Mouse (Mus musculus): ENCODE results near the gene Rps6ka2.
"Not testable (repeated sequence)": the region's sequence is repeated elsewhere in the genome, so short reads cannot be mapped to it uniquely, and the experiment has no call there.

Gene Rps6ka2

DNA sequence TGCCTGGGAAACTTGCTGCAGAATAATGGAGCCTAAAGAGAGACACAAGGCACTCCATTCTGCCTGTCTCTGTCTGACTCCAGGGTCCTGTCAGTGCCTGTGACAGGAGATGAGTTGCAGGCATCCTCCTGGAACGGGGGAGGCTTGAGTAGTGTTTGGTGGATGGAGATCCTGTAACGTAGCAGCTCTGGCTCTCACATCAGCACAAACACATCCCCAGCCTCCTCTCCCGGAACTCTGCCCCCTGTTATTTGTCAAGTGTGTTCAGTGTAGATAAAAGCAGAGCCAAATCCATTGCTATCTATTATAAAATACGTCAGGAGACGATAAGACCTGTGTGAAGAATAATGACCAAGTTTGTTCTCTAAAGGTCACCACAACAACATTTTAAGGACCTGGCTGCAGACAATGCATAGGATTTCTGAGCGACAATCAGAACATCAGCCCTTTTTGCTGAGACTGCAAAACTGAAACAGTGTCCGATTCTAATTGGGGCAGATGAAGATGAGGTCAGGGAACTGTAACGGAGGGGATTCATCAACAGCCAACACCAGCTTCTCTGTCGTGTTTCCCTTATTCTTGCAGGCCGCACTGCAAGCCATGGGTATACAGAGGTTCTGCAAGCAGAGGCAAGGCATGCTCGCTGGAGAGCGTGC, 99.4 kb downstream of the Rps6ka2 start:
- DNase-seq (ENCODE audit: low read depth, low spot score): no peak

DNA sequence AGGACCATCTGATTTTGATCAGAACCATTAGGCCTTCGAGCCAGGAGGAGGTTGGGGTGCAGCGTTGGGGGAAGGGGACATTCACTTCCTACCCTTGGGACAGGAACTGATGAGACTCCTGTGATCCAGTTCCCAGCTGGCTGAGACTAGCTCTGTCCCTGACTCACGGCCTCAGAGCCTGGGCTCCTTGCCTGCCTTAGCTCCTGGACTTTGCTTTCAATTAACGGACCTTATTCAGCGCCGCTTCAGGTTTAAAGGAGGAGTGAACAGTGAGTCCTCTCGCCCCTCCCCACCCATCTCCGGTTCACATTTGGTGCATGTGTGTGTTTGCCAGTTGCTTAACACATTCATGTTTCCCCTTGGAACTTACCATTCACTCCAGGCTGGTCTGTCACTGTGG, 100.6 kb downstream of the Rps6ka2 start:
- no peak for DNase-seq (ENCODE audit: low read depth, low spot score)

DNA sequence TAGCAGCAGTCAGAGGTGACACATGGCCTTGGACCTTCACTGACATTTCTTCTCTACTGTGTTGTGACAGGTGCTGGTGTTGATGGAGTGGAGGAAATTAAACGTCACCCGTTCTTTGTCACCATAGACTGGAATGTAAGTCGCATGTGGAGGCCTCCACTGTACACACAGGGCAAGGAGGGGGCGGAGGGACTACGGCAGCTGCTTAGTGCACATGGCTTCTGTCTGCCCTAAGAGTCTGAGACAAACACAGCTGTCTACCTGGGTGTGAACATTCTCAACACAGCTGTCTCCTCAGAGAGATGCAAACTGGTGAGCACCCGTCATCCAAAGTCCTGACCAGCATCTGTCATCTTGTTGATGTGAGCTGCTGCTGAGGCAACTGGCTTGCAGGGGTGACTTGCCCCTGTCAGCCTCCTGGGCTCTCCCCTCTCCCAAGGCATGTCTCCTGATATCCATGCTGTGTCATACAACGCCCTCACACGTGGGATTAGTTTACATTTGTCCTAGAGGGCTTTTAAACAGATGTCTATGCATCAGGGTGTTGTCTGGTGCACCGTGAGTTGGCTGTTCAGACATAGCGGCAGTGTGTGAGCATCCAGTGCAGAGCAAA, 101.7 kb downstream of the Rps6ka2 start:
- no peak for DNase-seq (ENCODE audit: low read depth, low spot score)

DNA sequence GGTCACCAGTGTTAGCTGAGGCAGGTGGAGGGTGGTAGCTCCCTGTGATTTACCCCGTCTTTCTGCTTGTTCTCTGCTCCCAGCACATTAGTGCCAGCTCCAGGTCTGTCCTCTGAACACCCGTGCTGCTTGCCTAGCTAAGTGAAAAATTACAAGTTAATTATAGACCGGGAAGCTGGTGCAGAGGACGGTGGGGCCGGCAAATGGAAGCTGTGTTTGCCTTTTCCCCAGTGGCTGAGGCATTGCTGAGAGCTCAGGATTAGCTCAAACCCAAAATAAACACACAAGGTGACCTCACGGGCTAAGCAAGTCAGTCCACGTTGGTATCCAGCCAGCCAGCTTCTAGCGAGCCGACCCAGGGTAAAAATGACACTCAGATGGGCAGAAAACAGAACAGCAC, 103.1 kb downstream of the Rps6ka2 start:
- DNase-seq (ENCODE audit: low read depth, low spot score): no peak

DNA sequence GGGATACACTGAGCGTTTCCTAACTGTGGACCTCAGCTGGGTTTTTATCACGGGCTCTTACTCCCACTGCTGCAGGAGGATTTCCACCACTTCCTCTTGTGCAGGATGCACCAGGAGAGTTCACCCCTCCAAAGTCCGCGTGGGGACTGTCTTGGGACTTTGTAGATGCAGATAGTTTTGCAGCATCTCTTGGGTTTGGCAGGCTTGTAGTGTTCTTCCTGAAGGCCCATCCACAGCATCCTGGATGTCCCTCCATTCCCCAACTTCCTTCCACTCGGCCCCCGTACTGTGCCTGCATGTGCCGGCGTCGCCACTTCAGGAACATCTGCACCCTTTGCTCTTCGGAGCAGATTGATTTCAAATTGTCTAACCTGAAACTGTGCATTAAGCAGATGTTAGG, 103.9 kb downstream of the Rps6ka2 start:
- DNase-seq (ENCODE audit: low read depth, low spot score): no peak

DNA sequence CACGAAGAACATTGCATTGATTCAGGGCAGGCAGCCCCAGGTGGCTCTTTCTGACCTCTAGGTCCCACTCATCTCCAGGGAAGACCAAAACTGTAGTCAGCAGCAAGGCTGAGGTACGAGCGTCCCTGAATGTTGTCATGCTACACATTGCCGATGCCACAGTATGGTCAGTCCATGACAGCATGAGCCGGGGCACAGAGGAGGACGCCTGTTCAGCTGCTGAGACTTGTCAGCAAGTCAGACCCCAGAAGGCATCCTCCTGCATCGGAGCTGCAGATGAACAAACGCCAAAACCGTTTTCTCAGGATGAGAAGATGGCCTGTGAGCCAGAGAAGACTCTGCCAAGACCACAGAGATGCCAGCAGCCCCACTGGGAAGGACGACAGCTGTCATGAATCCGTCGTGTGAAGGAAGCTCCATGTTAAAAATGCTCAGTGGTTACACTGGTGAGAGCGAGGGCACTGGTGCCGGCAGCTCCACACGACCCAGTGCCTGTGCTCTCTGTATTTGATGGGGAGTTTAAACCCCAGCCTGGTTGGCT, 108.9 kb downstream of the Rps6ka2 start:
- DNase-seq (ENCODE audit: low read depth, low spot score): no peak

DNA sequence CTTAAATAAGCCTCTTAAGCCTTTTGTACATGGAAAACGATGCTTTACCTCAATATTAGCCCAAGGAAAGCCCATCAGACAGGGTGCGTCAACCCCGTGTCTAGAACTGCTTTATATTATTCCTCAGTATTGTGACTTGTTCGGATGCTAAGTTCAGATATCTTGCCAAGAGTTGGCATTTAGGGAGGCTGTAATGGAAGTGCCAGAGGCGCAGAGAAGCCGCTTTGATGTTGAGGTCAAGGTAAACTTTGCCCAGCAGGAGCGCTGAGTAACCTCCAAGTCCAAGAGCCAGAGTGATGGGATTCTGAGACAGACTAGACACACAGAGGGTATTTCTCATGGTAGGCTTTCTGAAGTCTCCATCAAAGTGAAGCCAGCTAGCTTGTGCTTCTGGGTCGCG, 109.3 kb downstream of the Rps6ka2 start:
- DNase-seq (ENCODE audit: low read depth, low spot score): no peak

DNA sequence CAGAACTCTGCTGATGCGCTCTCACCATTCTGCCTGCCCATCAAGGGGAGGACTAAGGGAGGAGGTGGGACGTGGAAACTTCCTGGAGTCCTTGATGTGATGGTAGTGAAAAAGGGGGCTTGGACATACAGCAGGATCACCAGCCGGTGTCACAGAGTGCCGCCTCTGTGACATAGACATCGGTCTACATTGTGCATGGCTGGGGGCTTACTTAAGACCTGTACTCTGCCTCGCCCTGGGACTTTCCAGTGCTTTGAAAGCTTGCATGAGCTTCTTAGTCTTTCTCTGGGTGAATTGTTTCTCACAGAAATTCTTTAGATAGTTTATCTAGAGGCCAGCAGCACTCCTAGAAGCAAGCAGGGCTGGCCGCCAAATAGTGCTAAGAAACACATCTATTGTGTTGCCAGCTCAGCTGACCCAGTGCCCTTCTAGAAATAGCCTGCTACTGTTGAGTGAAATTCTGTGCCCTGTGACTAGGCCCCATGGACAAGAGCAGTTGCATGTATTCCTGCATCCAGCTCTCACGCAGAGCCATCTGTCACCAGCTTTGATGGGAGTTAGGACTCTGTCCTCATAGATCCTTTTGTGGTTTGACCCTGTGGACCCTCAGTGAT, 114.5 kb downstream of the Rps6ka2 start:
- no peak for DNase-seq (ENCODE audit: low read depth, low spot score)

DNA sequence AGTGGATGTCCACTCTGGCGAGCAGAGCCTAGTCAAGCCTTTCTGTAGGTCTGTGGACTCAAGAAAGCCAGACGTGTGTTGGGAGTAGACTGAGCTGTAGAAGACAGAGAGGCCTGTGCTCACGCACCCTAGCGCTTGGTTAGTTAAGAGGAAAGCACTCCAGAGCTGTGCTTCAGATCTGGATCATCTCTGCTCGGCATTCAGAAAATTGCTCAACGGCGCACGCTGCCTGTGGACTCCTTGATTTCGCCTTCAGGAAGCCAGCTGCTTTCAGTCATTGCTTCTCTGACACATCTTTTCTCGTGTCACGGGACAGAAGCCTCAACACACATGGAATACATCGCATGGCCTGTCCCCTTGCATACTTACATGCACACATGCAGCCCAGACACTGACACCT, 115.4 kb downstream of the Rps6ka2 start:
- no peak for DNase-seq (ENCODE audit: low read depth, low spot score)

DNA sequence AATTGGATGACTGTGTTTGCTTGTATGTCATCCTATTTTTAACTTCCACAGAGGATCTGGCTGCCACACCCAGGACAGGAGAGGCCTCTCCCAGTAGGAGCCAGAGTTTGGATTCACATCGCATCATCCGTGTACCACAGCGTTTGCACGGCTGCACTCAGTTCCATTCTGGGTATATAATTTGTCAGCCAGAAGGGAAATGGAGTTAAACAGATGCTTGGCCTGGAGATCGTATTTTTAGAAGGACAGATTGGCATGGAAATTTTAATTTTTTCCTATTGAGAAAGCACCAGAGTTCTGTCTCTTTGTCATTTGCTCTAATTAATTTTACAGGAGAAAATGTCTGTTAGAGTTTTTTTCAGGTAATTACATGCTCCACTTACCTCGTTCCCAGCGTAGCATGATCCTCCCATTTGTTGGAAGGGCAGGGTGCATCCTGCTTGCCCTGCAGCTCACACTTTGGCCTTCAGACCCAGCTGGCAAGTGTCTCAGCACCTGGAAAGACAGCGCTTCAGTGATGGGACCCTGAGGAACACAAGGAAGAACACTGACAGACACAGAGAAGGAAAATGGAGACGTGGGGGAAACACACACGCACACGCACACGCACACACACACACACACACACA, 116.6 kb downstream of the Rps6ka2 start:
- DNase-seq (ENCODE audit: low read depth, low spot score): no peak

DNA sequence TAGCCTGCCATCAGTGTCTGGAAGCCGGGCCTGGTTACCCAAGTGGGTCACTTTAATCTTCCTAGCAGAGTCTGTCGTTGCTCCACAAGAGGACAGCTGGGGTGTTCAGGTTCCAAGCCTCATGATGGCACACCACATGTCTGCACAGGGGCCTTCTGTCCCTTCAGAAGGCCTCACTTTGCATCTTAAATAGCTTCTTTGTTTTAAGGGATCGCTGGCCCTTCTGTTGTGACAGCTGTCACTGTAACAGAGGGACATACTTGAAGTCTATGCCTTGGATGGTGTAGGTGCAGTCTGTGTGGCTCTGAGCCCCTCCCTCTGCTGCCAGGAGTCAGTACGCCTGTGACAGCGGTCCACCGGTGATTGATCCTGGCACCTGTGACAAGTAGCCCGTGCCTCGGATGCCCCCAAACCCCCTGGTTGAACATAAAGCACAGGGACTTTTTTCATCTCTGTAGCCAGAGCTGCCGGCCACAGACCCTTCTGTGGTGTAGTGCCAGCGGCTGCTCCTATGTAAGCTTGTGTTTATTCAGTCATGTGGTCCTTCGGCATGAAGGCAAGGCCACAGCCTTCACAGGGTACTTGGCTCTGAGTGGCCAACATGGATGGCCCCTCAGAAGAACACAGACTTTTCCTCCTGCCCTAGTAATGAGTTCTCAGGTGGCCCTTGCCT, 122.2 kb downstream of the Rps6ka2 start:
- no peak for DNase-seq (ENCODE audit: low read depth, low spot score)

DNA sequence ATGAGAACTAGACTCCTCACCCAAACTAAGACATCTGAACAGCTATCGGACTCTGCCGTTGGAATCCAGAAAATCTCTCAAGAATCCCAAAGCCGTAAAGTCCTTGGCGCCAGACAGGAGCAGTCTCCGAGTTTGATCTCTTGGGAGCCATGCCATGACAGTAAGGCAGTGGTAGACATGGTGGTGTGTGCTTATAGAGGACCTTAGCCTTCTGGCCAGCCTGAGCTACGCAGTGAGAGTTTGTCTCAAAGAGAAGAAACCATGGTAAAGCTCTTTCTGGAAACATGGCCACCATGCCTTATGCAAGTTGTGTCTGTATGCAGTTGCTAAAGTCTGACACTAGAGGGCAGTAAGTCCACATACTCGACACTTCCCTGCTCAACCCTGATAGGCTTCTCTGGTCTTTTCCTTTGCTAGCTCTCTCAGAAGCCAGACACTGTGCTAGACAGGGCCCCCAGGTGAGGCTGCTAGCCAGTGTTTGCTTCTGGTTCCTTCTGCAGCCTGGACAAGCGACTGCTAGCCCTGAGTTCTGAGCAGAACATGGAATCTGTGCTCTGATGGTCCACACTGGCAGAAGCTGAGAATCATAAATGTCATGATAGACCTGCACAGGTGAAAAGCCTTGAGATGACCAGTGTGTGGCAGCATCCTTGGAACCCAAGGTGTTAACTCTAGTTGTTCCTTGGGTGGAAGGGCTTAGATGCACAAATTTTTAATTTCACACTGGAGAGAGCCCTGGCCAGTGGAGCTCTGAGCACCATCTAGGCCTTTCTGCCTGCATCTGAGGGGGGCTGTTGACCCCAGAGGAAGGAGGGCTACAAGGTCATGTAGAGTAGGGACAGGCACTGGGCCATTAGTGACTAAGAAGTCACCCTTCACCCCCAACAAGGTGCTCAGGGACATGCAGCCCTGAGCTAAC, 136.6 kb downstream of the Rps6ka2 start:
- not testable (repeated sequence) for DNase-seq (ENCODE audit: low read depth, low spot score)

DNA sequence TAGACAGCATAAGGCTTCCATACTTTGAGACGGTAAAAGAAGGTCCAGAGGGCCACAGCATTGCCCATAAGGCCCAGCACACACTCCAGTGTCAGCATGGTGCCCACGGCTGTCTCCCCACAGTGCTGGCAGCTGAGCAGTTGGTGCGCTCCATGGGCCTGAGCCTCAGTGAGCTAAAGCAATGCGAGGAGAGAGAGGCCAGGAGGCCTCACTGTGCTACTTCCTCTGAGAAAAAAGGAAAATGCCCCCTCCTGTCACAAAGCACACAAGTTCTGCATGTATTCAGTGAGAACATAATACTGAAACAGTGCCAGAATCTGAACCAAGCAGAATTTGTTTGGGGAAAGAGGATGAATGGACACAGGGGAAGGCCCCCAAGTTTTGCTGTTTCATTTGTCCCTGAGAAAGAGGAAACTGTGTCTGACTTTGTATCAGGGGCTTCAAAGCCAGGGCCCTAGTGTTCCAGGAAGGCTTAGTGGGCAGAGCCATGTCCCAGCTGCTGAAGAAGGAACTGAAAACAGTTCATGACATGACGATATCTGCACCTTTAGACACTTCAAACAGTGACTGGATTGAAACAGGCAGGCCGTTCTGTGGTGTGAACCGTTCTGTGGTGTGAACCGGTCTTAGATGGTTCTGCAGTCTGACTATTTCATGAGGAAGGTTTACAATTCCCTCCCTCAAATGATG, 145.9 kb downstream of the Rps6ka2 start:
- DNase-seq (ENCODE audit: low read depth, low spot score): not testable (repeated sequence)

DNA sequence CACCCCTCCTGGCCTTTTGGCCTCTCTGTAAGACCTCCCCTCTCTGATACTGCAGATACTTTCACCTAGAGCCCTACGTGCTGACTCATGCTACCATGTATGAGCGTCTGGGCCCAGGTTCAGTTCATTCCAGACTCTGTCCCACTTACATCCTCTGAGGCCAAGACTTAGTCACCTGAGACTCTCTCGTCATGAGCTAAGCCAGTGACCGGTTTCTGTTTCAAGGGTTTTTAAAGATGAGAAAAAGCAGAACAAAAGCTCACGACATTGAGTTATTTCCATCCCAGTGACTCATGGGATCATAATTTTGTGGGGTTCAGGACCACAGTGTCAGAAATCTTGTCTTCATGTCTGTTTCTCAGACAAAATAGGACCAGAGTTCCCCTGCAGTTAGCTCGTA, 149.9 kb downstream of the Rps6ka2 start:
- DNase-seq (ENCODE audit: low read depth, low spot score): not testable (repeated sequence)

DNA sequence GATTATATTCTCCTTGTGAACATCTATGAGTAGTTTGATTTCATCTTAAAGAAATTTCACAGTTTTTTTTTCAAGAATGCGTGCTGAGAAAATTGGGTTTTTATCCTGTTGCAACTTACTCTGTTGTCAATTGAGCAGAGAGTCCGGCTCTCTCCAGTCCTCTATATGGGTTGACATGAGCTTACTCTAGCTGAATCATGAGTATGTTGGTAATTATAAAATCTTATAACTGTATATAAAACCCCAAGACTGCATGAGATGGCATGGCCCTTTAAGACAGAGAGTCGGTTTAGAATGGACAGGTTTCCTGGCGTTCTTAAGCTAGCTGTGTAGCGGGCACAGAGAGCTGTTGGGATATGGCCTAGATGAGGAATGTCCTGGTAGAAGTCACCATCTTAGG, 154.4 kb downstream of the Rps6ka2 start, which contains the start of gene Tcp10a:
TSS of gene Tcp10a (plus strand) at position 301 of the 400 bp plus-strand sequence.
- DNase-seq (ENCODE audit: low read depth, low spot score): not testable (repeated sequence)

DNA sequence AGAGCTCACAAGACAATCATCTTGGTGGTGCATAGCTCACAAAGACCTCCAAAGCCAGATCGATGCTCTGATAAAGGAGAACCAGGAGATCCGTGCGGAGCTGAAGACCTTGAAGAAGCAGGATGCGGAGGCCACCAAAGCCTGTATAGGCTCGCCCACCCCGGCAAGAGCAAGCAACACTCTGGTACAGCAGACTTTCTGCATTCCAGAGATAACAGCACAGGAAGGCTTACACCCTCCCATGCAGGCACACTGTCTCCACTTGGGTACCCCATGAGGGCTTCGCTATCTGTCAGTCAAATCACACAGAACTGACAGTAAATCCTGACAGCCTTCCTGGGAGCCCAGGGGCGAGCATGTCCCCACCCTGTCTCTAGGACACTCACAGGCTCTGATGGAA, 156.5 kb downstream of the Rps6ka2 start:
- DNase-seq (ENCODE audit: low read depth, low spot score): not testable (repeated sequence)

DNA sequence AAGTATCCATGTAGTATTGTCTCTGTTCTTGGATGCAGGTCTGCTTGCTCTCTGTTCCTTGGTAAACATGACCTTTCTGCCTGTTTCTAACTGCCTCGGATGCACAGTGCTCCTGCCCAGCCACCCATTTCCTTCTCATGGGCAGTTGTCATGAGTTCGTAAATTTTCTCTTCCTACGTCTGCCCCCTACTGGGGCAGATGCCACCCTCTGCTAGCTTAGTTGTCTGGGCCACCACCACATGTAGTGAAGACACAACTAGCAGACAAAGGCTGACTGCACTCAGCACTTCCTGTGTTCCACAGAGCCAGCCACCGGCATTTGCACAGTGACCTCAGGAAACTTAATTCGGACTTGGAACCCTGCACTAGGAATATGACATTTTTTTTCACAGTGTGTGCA, 162.8 kb downstream of the Rps6ka2 start:
- DNase-seq (ENCODE audit: low read depth, low spot score): not testable (repeated sequence)

DNA sequence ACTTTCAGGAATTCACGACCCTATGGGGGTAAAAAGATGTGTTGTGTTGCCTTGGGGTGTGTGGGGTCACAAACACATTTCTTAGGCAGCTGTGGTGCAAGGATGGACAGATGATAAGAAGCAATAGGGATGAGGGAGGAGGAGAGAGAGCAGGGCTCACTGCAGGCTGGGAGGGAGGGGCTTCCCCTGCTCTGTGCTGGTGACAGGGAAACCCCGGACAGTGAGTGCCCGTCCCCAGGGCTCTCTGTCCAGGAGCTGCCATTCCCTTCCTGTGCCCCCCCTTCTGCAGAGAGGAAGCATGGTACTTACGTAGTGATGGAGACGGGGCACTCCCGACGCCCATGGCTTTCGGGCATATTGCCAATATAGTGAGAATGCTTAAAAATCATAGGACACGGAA, 167.5 kb downstream of the Rps6ka2 start:
- not testable (repeated sequence) for DNase-seq (ENCODE audit: low read depth, low spot score)

DNA sequence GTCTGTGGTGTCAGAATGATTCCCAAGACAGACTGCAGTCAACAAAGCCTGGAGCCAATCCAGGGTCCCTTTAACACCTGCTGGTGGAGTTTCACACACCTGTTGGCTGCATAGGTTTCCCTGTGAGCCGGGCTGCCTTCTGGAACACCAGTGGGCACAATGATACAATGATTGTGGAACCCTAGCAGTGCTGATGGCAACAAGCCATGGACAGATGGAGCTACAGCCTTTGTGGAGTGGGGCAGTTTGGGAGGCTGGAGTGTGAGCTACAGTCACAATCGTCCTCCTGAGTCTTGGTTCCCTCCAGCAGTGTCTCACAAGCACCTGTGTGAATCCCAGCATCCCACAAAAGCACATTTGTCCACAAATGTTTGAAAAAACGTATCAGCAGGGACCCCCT, 178.8 kb downstream of the Rps6ka2 start:
- DNase-seq (ENCODE audit: low read depth, low spot score): not testable (repeated sequence)

DNA sequence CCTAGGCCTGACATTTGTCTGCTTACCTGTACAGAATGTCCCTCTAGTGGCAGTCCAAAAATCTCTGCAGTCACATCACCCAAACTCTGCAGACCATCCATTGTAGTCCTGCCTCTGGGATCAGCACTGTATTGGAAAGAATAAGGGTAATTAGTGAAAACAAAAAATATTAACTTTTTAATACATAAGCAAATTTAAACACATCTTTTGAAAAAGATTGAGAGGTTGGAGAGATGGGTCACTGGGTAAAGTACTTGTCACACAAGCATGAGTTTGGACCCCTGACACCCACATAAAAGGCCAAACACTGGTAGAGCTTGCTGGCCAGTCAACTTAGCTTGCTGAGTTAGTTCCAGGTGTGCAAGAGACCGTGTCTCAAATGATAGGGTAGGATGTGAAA, 182.7 kb downstream of the Rps6ka2 start, which contains the start of gene Ttll2:
TSS of gene Ttll2 (minus strand) at position 101 of the 400 bp plus-strand sequence.
- not testable (repeated sequence) for DNase-seq (ENCODE audit: low read depth, low spot score)
